Comparison of ENCODE assay signal across 16 mouse cellular contexts in the genomic region with DNA sequence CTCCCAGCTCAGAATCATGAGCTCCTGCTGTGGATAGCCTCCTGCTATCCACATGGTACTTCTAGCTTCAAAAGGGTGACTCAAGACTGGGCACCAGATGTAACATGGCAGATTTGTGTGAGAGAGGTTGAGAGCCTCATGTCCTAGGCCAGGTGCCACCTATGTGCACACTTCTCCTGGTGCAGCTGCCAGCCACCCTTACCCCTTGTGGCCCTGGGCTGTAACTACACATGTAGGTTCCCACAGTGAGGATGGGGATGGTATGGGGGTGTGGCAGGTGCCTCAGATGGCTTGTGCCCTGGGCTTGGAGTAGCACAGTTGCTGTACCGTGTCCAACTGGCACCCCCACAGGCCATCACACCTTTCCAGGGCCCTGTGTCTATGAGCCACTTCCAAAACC.
DNase-seq lines count a peak whose midpoint lies in the region; ATAC-seq and TF ChIP-seq lines count a peak whose summit lies in the region.
"Had no signal": no experiment of that assay in that cellular context is flagged by ENCODE, and none has a peak within 500 bp of the region (broad histone marks: within the 10 kb centered on the region; RNA-seq: fewer than 3 reads in every experiment).

No protein-coding gene starts in this region.

- H3K27ac ChIP-seq in hindbrain, postnatal 0 days = no peak overlapping the region
- no peak overlapping the region for H3K27ac ChIP-seq in hindbrain, embryonic 10.5 days
- H3K27ac ChIP-seq in limb, embryonic 12.5 days = no peak overlapping the region
- H3K27ac ChIP-seq in neural tube, embryonic 15.5 days (replicated peaks) = no peak overlapping the region
- H3K27ac ChIP-seq: forebrain, embryonic 13.5 days; limb, embryonic 13.5 days; midbrain, embryonic 12.5 days had no signal

- H3K36me3 ChIP-seq in hindbrain, postnatal 0 days (ENCODE audit: insufficient read depth, low read length) = no peaks in the 10 kb centered on the region
- no peaks in the 10 kb centered on the region for H3K36me3 ChIP-seq in hindbrain, embryonic 10.5 days
- H3K36me3 ChIP-seq in limb, embryonic 12.5 days = no peaks in the 10 kb centered on the region
- H3K36me3 ChIP-seq in neural tube, embryonic 15.5 days = no peaks in the 10 kb centered on the region
- H3K36me3 ChIP-seq: limb, embryonic 13.5 days; midbrain, embryonic 12.5 days had no signal

- DNase-seq in hindbrain, postnatal 0 days (ENCODE audit: low spot score) = no peak
- DNase-seq in hindbrain, embryonic 10.5 days (ENCODE audit: low spot score) = no peak
- no peak for DNase-seq in lung, adult 2 months
- no peak for DNase-seq in lung, postnatal 36 days
- no peak for DNase-seq in brain, embryonic 14.5 days (ENCODE audit: low read depth)
- no peak for DNase-seq in left cerebral cortex, adult 8-10 months (ENCODE audit: low spot score in 2 of 2)
- DNase-seq: kidney, postnatal 10 days; layer of hippocampus, adult 9-11 months; lung, postnatal 14 days; thymus, postnatal 36 days had no signal

- no peak for TF ChIP-seq POLR2A in lung, adult 2 months (IDR thresholded peaks at IDR 0.05; ENCODE audit: borderline replicate concordance, extremely low read depth, low read depth, low read length)
- TF ChIP-seq POLR2A in brain, embryonic 14.5 days (IDR thresholded peaks at IDR 0.05; ENCODE audit: borderline replicate concordance, extremely low read depth, insufficient read depth, insufficient read length, poor library complexity, severe bottlenecking) = no peak

- no peaks in the 10 kb centered on the region for H3K9me3 ChIP-seq in hindbrain, postnatal 0 days (ENCODE audit: low read length)
- no peaks in the 10 kb centered on the region for H3K9me3 ChIP-seq in hindbrain, embryonic 10.5 days
- no peaks in the 10 kb centered on the region for H3K9me3 ChIP-seq in limb, embryonic 12.5 days
- H3K9me3 ChIP-seq in neural tube, embryonic 15.5 days (replicated peaks) = no peaks in the 10 kb centered on the region
- H3K9me3 ChIP-seq: forebrain, embryonic 13.5 days; limb, embryonic 13.5 days; midbrain, embryonic 12.5 days had no signal

- H3K27me3 ChIP-seq in hindbrain, postnatal 0 days (ENCODE audit: insufficient read depth, low read length) = no peaks in the 10 kb centered on the region
- H3K27me3 ChIP-seq in hindbrain, embryonic 10.5 days (ENCODE audit: insufficient read depth, poor library complexity, severe bottlenecking) = no peaks in the 10 kb centered on the region
- no peaks in the 10 kb centered on the region for H3K27me3 ChIP-seq in limb, embryonic 12.5 days
- no peaks in the 10 kb centered on the region for H3K27me3 ChIP-seq in neural tube, embryonic 15.5 days (replicated peaks)
- H3K27me3 ChIP-seq: forebrain, embryonic 13.5 days; limb, embryonic 13.5 days; midbrain, embryonic 12.5 days had no signal

- H3K4me2 ChIP-seq in hindbrain, postnatal 0 days (ENCODE audit: low read depth, low read length) = no peak overlapping the region
- no peak overlapping the region for H3K4me2 ChIP-seq in limb, embryonic 12.5 days
- H3K4me2 ChIP-seq in neural tube, embryonic 15.5 days = no peak overlapping the region
- H3K4me2 ChIP-seq: forebrain, embryonic 13.5 days; limb, embryonic 13.5 days; midbrain, embryonic 12.5 days had no signal

- ATAC-seq in hindbrain, postnatal 0 days = 0 out of 2 replicates have a peak, but pooled peaks have one; percentile 29
- peak; percentile 56; the same call in 1 of the 2 replicates for ATAC-seq in limb, embryonic 12.5 days (ENCODE audit: insufficient number of reproducible peaks, insufficient read depth, low FRiP score, low TSS enrichment, low read depth)
- ATAC-seq in neural tube, embryonic 15.5 days (ENCODE audit: low FRiP score) = no peak
- ATAC-seq: forebrain, embryonic 13.5 days; hindbrain, embryonic 16.5 days had no signal

- 100% methylated on average over 1 of the region's 1 CpGs for WGBS in hindbrain, postnatal 0 days
- 87% methylated on average over 1 of the region's 1 CpGs for WGBS in hindbrain, embryonic 10.5 days
- 88% methylated on average over 1 of the region's 1 CpGs for WGBS in lung, adult 2 months
- WGBS in limb, embryonic 12.5 days = 100% methylated on average over 1 of the region's 1 CpGs
- 90% methylated on average over 1 of the region's 1 CpGs for WGBS in neural tube, embryonic 15.5 days

- H3K4me1 ChIP-seq in hindbrain, postnatal 0 days (ENCODE audit: insufficient read depth, low read length) = no peaks in the 10 kb centered on the region
- no peaks in the 10 kb centered on the region for H3K4me1 ChIP-seq in hindbrain, embryonic 10.5 days (replicated peaks)
- peaks cover 6% of the 10 kb centered on the region for H3K4me1 ChIP-seq in lung, adult 2 months (ENCODE audit: control insufficient read depth, insufficient read depth, low read length)
- H3K4me1 ChIP-seq in limb, embryonic 12.5 days (replicated peaks) = no peaks in the 10 kb centered on the region
- no peaks in the 10 kb centered on the region for H3K4me1 ChIP-seq in neural tube, embryonic 15.5 days
- H3K4me1 ChIP-seq: forebrain, embryonic 13.5 days; limb, embryonic 13.5 days; midbrain, embryonic 12.5 days had no signal

- H3K4me3 ChIP-seq in hindbrain, postnatal 0 days (ENCODE audit: low read length) = no peak overlapping the region
- no peak overlapping the region for H3K4me3 ChIP-seq in hindbrain, embryonic 10.5 days
- H3K4me3 ChIP-seq in lung, adult 2 months (replicated peaks; ENCODE audit: extremely low read depth, low read depth, low read length) = no peak overlapping the region
- no peak overlapping the region for H3K4me3 ChIP-seq in limb, embryonic 12.5 days (replicated peaks)
- H3K4me3 ChIP-seq in neural tube, embryonic 15.5 days (replicated peaks) = no peak overlapping the region
- H3K4me3 ChIP-seq: forebrain, embryonic 13.5 days; limb, embryonic 13.5 days; midbrain, embryonic 12.5 days had no signal

- H3K9ac ChIP-seq in hindbrain, postnatal 0 days (replicated peaks; ENCODE audit: low read length) = no peak overlapping the region
- H3K9ac ChIP-seq in limb, embryonic 12.5 days (replicated peaks) = no peak overlapping the region
- no peak overlapping the region for H3K9ac ChIP-seq in neural tube, embryonic 15.5 days (replicated peaks)
- H3K9ac ChIP-seq: forebrain, embryonic 13.5 days; limb, embryonic 13.5 days; midbrain, embryonic 12.5 days had no signal

- TF ChIP-seq CTCF in hindbrain, postnatal 0 days (IDR thresholded peaks at IDR 0.05; ENCODE audit: low read depth) = no peak
- 0 out of 2 replicates have a peak, but pooled peaks have one; percentile 2 for TF ChIP-seq CTCF in lung, adult 2 months (IDR thresholded peaks at IDR 0.05; ENCODE audit: insufficient read depth, low read length)
- peak; percentile 11; the same call in 1 of the 2 replicates for TF ChIP-seq CTCF in brain, embryonic 14.5 days (IDR thresholded peaks at IDR 0.05; ENCODE audit: borderline replicate concordance, extremely low read depth, insufficient read depth, insufficient read length)
